Mouse (Mus musculus): ENCODE measurements around the gene Foxe1. TPM values are rescaled to one million over a fixed set of nuclear protein-coding genes. Genes with fewer than 3 reads are reported as not detected.

The Foxe1 gene
- total and polyA plus RNA-seq, 3 experiments = 0.04 TPM; not detected in 2

Other genes with a start within 250 kb of the Foxe1 start
- 86.6 and 95.9 TPM in 2 replicates for gene Ncbp1, start 205.0 kb upstream of the Foxe1 start, total RNA-seq (2012; rRNA removed)
- 100 to 1,000 TPM in 1 of 2 experiments, not detected in 1; 106 TPM for gene Ncbp1, start 205.0 kb upstream of the Foxe1 start, polyA plus RNA-seq (2012; ENCODE audit: insufficient read depth in 1 of 2, insufficient read length in 2 of 2, low read depth in 1 of 2, low replicate concordance in 2 of 2, missing spikeins in 1 of 2)
- 26.0 and 30.1 TPM in 2 replicates for gene Tstd2, start 204.9 kb upstream of the Foxe1 start, total RNA-seq (2012; rRNA removed)
- 10 to 100 TPM in 1 of 2 experiments, not detected in 1; 27.8 TPM for gene Tstd2, start 204.9 kb upstream of the Foxe1 start, polyA plus RNA-seq (2012; ENCODE audit: insufficient read depth in 1 of 2, insufficient read length in 2 of 2, low read depth in 1 of 2, low replicate concordance in 2 of 2, missing spikeins in 1 of 2)
- 11.4 and 12.7 TPM in 2 replicates for gene Xpa, start 147.3 kb upstream of the Foxe1 start, total RNA-seq (2012; rRNA removed)
- gene Xpa, start 147.3 kb upstream of the Foxe1 start, polyA plus RNA-seq (2012; ENCODE audit: insufficient read depth in 1 of 2, insufficient read length in 2 of 2, low read depth in 1 of 2, low replicate concordance in 2 of 2, missing spikeins in 1 of 2) = 10 to 100 TPM in 1 of 2 experiments, not detected in 1; 24.0 TPM
- 4.1 and 5.0 TPM in 2 replicates for gene Trmo, start 45.8 kb downstream of the Foxe1 start, total RNA-seq (2012; rRNA removed)
- gene Trmo, start 45.8 kb downstream of the Foxe1 start, polyA plus RNA-seq (2012; ENCODE audit: insufficient read depth in 1 of 2, insufficient read length in 2 of 2, low read depth in 1 of 2, low replicate concordance in 2 of 2, missing spikeins in 1 of 2) = 1 to 10 TPM in 1 of 2 experiments, not detected in 1; 3.5 TPM
- gene Hemgn, start 69.9 kb downstream of the Foxe1 start, total RNA-seq (2012; rRNA removed) = 7.4 and 11.8 TPM in 2 replicates
- gene Hemgn, start 69.9 kb downstream of the Foxe1 start, polyA plus RNA-seq (2012; ENCODE audit: insufficient read depth in 1 of 2, insufficient read length in 2 of 2, low read depth in 1 of 2, low replicate concordance in 2 of 2, missing spikeins in 1 of 2) = 10 to 100 TPM in 1 of 2 experiments, not detected in 1; 19.9 TPM
- 41.1 and 53.7 TPM in 2 replicates for gene Anp32b, start 107.3 kb downstream of the Foxe1 start, total RNA-seq (2012; rRNA removed)
- 100 to 1,000 TPM in 1 of 2 experiments, not detected in 1; 547 TPM for gene Anp32b, start 107.3 kb downstream of the Foxe1 start, polyA plus RNA-seq (2012; ENCODE audit: insufficient read depth in 1 of 2, insufficient read length in 2 of 2, low read depth in 1 of 2, low replicate concordance in 2 of 2, missing spikeins in 1 of 2)
- 124 and 136 TPM in 2 replicates for gene Nans, start 145.6 kb downstream of the Foxe1 start, total RNA-seq (2012; rRNA removed)
- gene Nans, start 145.6 kb downstream of the Foxe1 start, polyA plus RNA-seq (2012; ENCODE audit: insufficient read depth in 1 of 2, insufficient read length in 2 of 2, low read depth in 1 of 2, low replicate concordance in 2 of 2, missing spikeins in 1 of 2) = 100 to 1,000 TPM; 182 to 246 TPM
- gene Trim14, start 192.5 kb downstream of the Foxe1 start, total RNA-seq (2012; rRNA removed) = 0.82 and 1.1 TPM in 2 replicates
- gene Trim14, start 192.5 kb downstream of the Foxe1 start, polyA plus RNA-seq (2012; ENCODE audit: insufficient read depth in 1 of 2, insufficient read length in 2 of 2, low read depth in 1 of 2, low replicate concordance in 2 of 2, missing spikeins in 1 of 2) = 1 to 10 TPM in 1 of 2 experiments, not detected in 1; 5.1 TPM

All from MEL (cell line).